Mouse (Mus musculus) heart, embryonic 13.5 days (tissue): ENCODE measurements around the gene Dusp22. TPM values are rescaled to one million over a fixed set of nuclear protein-coding genes. Genes with fewer than 3 reads are reported as not detected.

Experiments used
- ATAC-seq: fragments of 200-750 bp; cut with Nextera tagmentation; 2 replicates; pipeline ENCODE4 v1.8.0; 2017; ENCODE audit warnings: moderate TSS enrichment; ENCODE audit not compliant: insufficient number of reproducible peaks, low FRiP score, low TSS enrichment; ENCODE audit errors: extremely low read depth
- H3K27ac ChIP-seq: fragments of 300-500 bp; sonication (generic); replicated peaks from 2 replicates; pipeline ENCODE4 v1.5.1; 2015; ENCODE audit warnings: moderate library complexity, mild to moderate bottlenecking, inconsistent platforms
- H3K27me3 ChIP-seq: fragments of 300-500 bp; sonication (generic); replicated peaks from 2 replicates; pipeline ENCODE4 v1.6.1; 2015; ENCODE audit warnings: mild to moderate bottlenecking, inconsistent platforms
- H3K36me3 ChIP-seq: fragments of 300-500 bp; sonication (generic); 2 replicates; pipeline ENCODE4 v1.6.1; 2015; ENCODE audit warnings: mild to moderate bottlenecking, inconsistent platforms
- H3K4me1 ChIP-seq: fragments of 300-500 bp; sonication (generic); 2 replicates; pipeline ENCODE4 v1.6.1; 2015; ENCODE audit warnings: inconsistent platforms
- H3K4me2 ChIP-seq: fragments of 300-500 bp; sonication (generic); 2 replicates; pipeline ENCODE4 v1.6.1; 2015; ENCODE audit warnings: inconsistent platforms, mild to moderate bottlenecking, moderate library complexity
- H3K4me3 ChIP-seq: fragments of 300-500 bp; sonication (generic); 2 replicates; pipeline ENCODE4 v1.5.1; 2015; ENCODE audit warnings: moderate library complexity, mild to moderate bottlenecking, inconsistent platforms
- H3K9ac ChIP-seq: fragments of 300-500 bp; sonication (generic); 2 replicates; pipeline ENCODE4 v1.6.1; 2015; ENCODE audit warnings: inconsistent platforms, mild to moderate bottlenecking, moderate library complexity
- H3K9me3 ChIP-seq: fragments of 300-500 bp; sonication (generic); 2 replicates; pipeline ENCODE4 v1.6.1; 2016; ENCODE audit warnings: inconsistent platforms
- WGBS: fragments of 180-500 bp; shearing (Covaris S2); methylation state at CpG from one replicate; pipeline ENCODE4 v1.1.7; 2015; ENCODE audit warnings: mixed read lengths; 5-methylcytosine and 5-hydroxymethylcytosine counted together
- polyA plus RNA-seq: library from polyadenylated mRNA; unstranded; fragments of >200 nt; fragmentation: Nextera tagmentation; extraction: Ambion mirVana; gene quantifications from 2 replicates; pipeline ENCODE4 v1.2.1, GENCODE M21; 2015

Gene Dusp22
- polyA plus RNA-seq, 1 experiment from 2014 or later = 18.5 TPM

- Histone ChIP-seq H3K36me3 (no peaks in the 10 kb centered on the region), H3K27me3 (no peaks in the 10 kb centered on the region), H3K9ac (no peak overlapping the region), H3K4me2 (no peak overlapping the region), H3K27ac (no peak overlapping the region), H3K4me3 (no peak overlapping the region), H3K9me3 (no peaks in the 10 kb centered on the region), H3K4me1 (no peaks in the 10 kb centered on the region)
- WGBS = 78% methylated on average over 5 of the region's 5 CpGs
- ATAC-seq = no peak
Observed at GRCm38 (mm10) chr13:30649197-30649596, 10.6 kb upstream of the Dusp22 start.

- no peak overlapping the region for H3K9ac ChIP-seq
- no peak for ATAC-seq
- 64% methylated on average over 1 of the region's 1 CpGs for WGBS
- H3K9me3 ChIP-seq = no peaks in the 10 kb centered on the region
- no peaks in the 10 kb centered on the region for H3K36me3 ChIP-seq
- no peaks in the 10 kb centered on the region for H3K4me1 ChIP-seq
- H3K4me2 ChIP-seq = no peak overlapping the region
- H3K27ac ChIP-seq = no peak overlapping the region
- H3K27me3 ChIP-seq = no peaks in the 10 kb centered on the region
- no peak overlapping the region for H3K4me3 ChIP-seq
Observed at GRCm38 (mm10) chr13:30650684-30651083, 9.1 kb upstream of the Dusp22 start.

- ATAC-seq = no peak
- Histone ChIP-seq H3K4me3 (no peak overlapping the region), H3K4me2 (no peak overlapping the region), H3K9me3 (no peaks in the 10 kb centered on the region), H3K4me1 (no peaks in the 10 kb centered on the region), H3K27me3 (no peaks in the 10 kb centered on the region), H3K9ac (no peak overlapping the region), H3K27ac (no peak overlapping the region), H3K36me3 (no peaks in the 10 kb centered on the region)
- 53% methylated on average over 4 of the region's 4 CpGs for WGBS
Observed at GRCm38 (mm10) chr13:30653051-30653450, 6.7 kb upstream of the Dusp22 start.

GRCm38 (mm10) chr13:30654463-30654862 is 5.3 kb upstream of the Dusp22 start:
- no peak overlapping the region for H3K4me3 ChIP-seq
- no peak for ATAC-seq
- H3K36me3 ChIP-seq = no peaks in the 10 kb centered on the region
- H3K27me3 ChIP-seq = no peaks in the 10 kb centered on the region
- 48% methylated on average over 5 of the region's 5 CpGs for WGBS
- no peak overlapping the region for H3K27ac ChIP-seq
- H3K4me1 ChIP-seq = 0 out of 2 replicates have a peak, but pooled peaks cover 3% of the 10 kb centered on the region
- no peak overlapping the region for H3K9ac ChIP-seq
- no peaks in the 10 kb centered on the region for H3K9me3 ChIP-seq
- no peak overlapping the region for H3K4me2 ChIP-seq

GRCm38 (mm10) chr13:30656909-30657308 is 2.9 kb upstream of the Dusp22 start:
- Histone ChIP-seq H3K9ac (no peak overlapping the region), H3K4me2 (no peak overlapping the region), H3K4me1 (peaks cover 9% of the 10 kb centered on the region; the same call in 1 of the 2 replicates), H3K9me3 (no peaks in the 10 kb centered on the region), H3K27me3 (no peaks in the 10 kb centered on the region), H3K27ac (no peak overlapping the region), H3K4me3 (no peak overlapping the region), H3K36me3 (no peaks in the 10 kb centered on the region)
- 59% methylated on average over 5 of the region's 5 CpGs for WGBS
- ATAC-seq = no peak

GRCm38 (mm10) chr13:30657779-30658178 is 2.0 kb upstream of the Dusp22 start:
- H3K36me3 ChIP-seq = no peaks in the 10 kb centered on the region
- H3K4me1 ChIP-seq = peaks cover 9% of the 10 kb centered on the region; the same call in 1 of the 2 replicates
- no peak overlapping the region for H3K4me2 ChIP-seq
- H3K9me3 ChIP-seq = no peaks in the 10 kb centered on the region
- no peaks in the 10 kb centered on the region for H3K27me3 ChIP-seq
- no peak overlapping the region for H3K9ac ChIP-seq
- H3K4me3 ChIP-seq = no peak overlapping the region
- H3K27ac ChIP-seq = no peak overlapping the region
- no peak for ATAC-seq
- 65% methylated on average over 2 of the region's 2 CpGs for WGBS

GRCm38 (mm10) chr13:30658201-30658996 is 1.4 kb upstream of the Dusp22 start:
- no peaks in the 10 kb centered on the region for H3K9me3 ChIP-seq
- H3K9ac ChIP-seq = no peak overlapping the region
- WGBS = 79% methylated on average over 2 of the region's 2 CpGs
- no peaks in the 10 kb centered on the region for H3K27me3 ChIP-seq
- no peak overlapping the region for H3K4me3 ChIP-seq
- no peak overlapping the region for H3K27ac ChIP-seq
- peaks cover 9% of the 10 kb centered on the region; the same call in 1 of the 2 replicates for H3K4me1 ChIP-seq
- H3K4me2 ChIP-seq = no peak overlapping the region
- no peak for ATAC-seq
- H3K36me3 ChIP-seq = no peaks in the 10 kb centered on the region

GRCm38 (mm10) chr13:30665261-30665660 is 5.5 kb downstream of the Dusp22 start:
- WGBS = 82% methylated on average over 8 of the region's 8 CpGs
- Histone ChIP-seq H3K36me3 (no peaks in the 10 kb centered on the region), H3K4me2 (no peak overlapping the region)

GRCm38 (mm10) chr13:30666537-30666936 is 6.7 kb downstream of the Dusp22 start:
- H3K27me3 ChIP-seq = no peaks in the 10 kb centered on the region
- no peaks in the 10 kb centered on the region for H3K9me3 ChIP-seq
- no peak overlapping the region for H3K27ac ChIP-seq
- 76% methylated on average over 10 of the region's 10 CpGs for WGBS
- H3K4me3 ChIP-seq = no peak overlapping the region
- H3K36me3 ChIP-seq = no peaks in the 10 kb centered on the region
- no peak overlapping the region for H3K9ac ChIP-seq
- H3K4me1 ChIP-seq = peaks cover 7% of the 10 kb centered on the region; the same call in 1 of the 2 replicates
- no peak for ATAC-seq
- H3K4me2 ChIP-seq = no peak overlapping the region

More at GRCm38 (mm10) chr13:30665261-30665660, 5.5 kb downstream of the Dusp22 start:
- Histone ChIP-seq H3K4me3 (no peak overlapping the region), H3K27me3 (no peaks in the 10 kb centered on the region), H3K4me1 (peaks cover 12% of the 10 kb centered on the region), H3K9ac (no peak overlapping the region), H3K27ac (no peak overlapping the region), H3K9me3 (no peaks in the 10 kb centered on the region)
- no peak for ATAC-seq

GRCm38 (mm10) chr13:30668301-30668700 is 8.5 kb downstream of the Dusp22 start:
- Histone ChIP-seq H3K9ac (no peak overlapping the region), H3K27me3 (no peaks in the 10 kb centered on the region), H3K9me3 (no peaks in the 10 kb centered on the region), H3K36me3 (no peaks in the 10 kb centered on the region), H3K4me2 (no peak overlapping the region), H3K4me3 (no peak overlapping the region), H3K27ac (no peak overlapping the region), H3K4me1 (peaks cover 7% of the 10 kb centered on the region; the same call in 1 of the 2 replicates)
- ATAC-seq = no peak
- WGBS = 67% methylated on average over 5 of the region's 5 CpGs

GRCm38 (mm10) chr13:30669277-30669676 is 9.5 kb downstream of the Dusp22 start:
- Histone ChIP-seq H3K4me1 (peaks cover 7% of the 10 kb centered on the region; the same call in 1 of the 2 replicates), H3K9ac (no peak overlapping the region), H3K4me3 (no peak overlapping the region), H3K27ac (no peak overlapping the region), H3K36me3 (no peaks in the 10 kb centered on the region), H3K27me3 (no peaks in the 10 kb centered on the region), H3K9me3 (no peaks in the 10 kb centered on the region), H3K4me2 (no peak overlapping the region)
- WGBS = 74% methylated on average over 3 of the region's 3 CpGs
- ATAC-seq = no peak

- ATAC-seq = no peak
- no peak overlapping the region for H3K4me3 ChIP-seq
- no peaks in the 10 kb centered on the region for H3K4me1 ChIP-seq
- H3K27ac ChIP-seq = no peak overlapping the region
- no peak overlapping the region for H3K9ac ChIP-seq
- H3K9me3 ChIP-seq = no peaks in the 10 kb centered on the region
- H3K4me2 ChIP-seq = no peak overlapping the region
- 87% methylated on average over 5 of the region's 5 CpGs for WGBS
- H3K27me3 ChIP-seq = no peaks in the 10 kb centered on the region
- H3K36me3 ChIP-seq = 0 out of 2 replicates have a peak, but pooled peaks cover 2% of the 10 kb centered on the region
Observed at GRCm38 (mm10) chr13:30673878-30674277, 14.1 kb downstream of the Dusp22 start.
